Mouse (Mus musculus) heart, embryonic 14.5 days (tissue): ENCODE results near the gene Gm7029. TPM values are rescaled to one million over a fixed set of nuclear protein-coding genes. Genes with fewer than 3 reads are reported as not detected.

Source experiments
- ATAC-seq: fragments of 200-750 bp; cut with Nextera tagmentation; 2 replicates; pipeline ENCODE4 v1.8.0; 2017; ENCODE audit warnings: low read depth, moderate TSS enrichment; ENCODE audit not compliant: insufficient number of reproducible peaks, insufficient read depth, low FRiP score
- H3K27ac ChIP-seq, 2 experiments: fragments of 200-500 bp in 1 of 2; fragments of 300-500 bp in 1 of 2; sonication (generic) in 1 of 2; replicated peaks in 1 of 2; 2 replicates each; pipeline ENCODE4 v1.5.1; 2012 to 2014; ENCODE audit warnings: low read depth in 2 of 2, low read length in 2 of 2, control low read depth in 1 of 2, mild to moderate bottlenecking in 1 of 2, mixed read lengths in 1 of 2; ENCODE audit not compliant: control insufficient read depth in 1 of 2, insufficient read depth in 1 of 2
- H3K27me3 ChIP-seq: fragments of 300-500 bp; sonication (generic); 2 replicates; pipeline ENCODE4 v1.6.1; 2014; ENCODE audit warnings: mild to moderate bottlenecking, low read length, control low read depth; ENCODE audit not compliant: control insufficient read depth, insufficient read depth
- H3K36me3 ChIP-seq: fragments of 300-500 bp; sonication (generic); 2 replicates; pipeline ENCODE4 v1.6.1; 2014; ENCODE audit warnings: mild to moderate bottlenecking, control low read depth, low read length, mixed read lengths; ENCODE audit not compliant: control insufficient read depth, insufficient read depth
- H3K4me1 ChIP-seq, 2 experiments: fragments of 200-500 bp in 1 of 2; fragments of 300-500 bp in 1 of 2; sonication (generic) in 1 of 2; 2 replicates each; pipeline ENCODE4 v1.6.1; 2012 to 2014; ENCODE audit warnings: low read length in 2 of 2, control low read depth in 1 of 2, mixed read lengths in 1 of 2; ENCODE audit not compliant: control insufficient read depth in 2 of 2, insufficient read depth in 2 of 2
- H3K4me2 ChIP-seq: fragments of 300-500 bp; sonication (generic); 2 replicates; pipeline ENCODE4 v1.6.1; 2014; ENCODE audit warnings: mild to moderate bottlenecking, low read length
- H3K4me3 ChIP-seq, 2 experiments: fragments of 200-500 bp in 1 of 2; fragments of 300-500 bp in 1 of 2; sonication (generic) in 1 of 2; 2 replicates each; pipeline ENCODE4 v1.5.1; 2012 to 2014; ENCODE audit warnings: low read length in 2 of 2, mild to moderate bottlenecking in 2 of 2, control low read depth in 1 of 2, low read depth in 1 of 2, moderate library complexity in 1 of 2; ENCODE audit not compliant: control insufficient read depth in 1 of 2, insufficient read depth in 1 of 2
- H3K9ac ChIP-seq: fragments of 300-500 bp; sonication (generic); 2 replicates; pipeline ENCODE4 v1.6.1; 2014; ENCODE audit warnings: mild to moderate bottlenecking, low read length
- H3K9me3 ChIP-seq: fragments of 300-500 bp; sonication (generic); 2 replicates; pipeline ENCODE4 v1.6.1; 2016; ENCODE audit warnings: low read length, control low read depth; ENCODE audit not compliant: control insufficient read depth
- WGBS: fragments of 180-500 bp; shearing (Covaris S2); extraction: QIAGEN DNeasy Blood & Tissue Kit; methylation state at CpG from one replicate; pipeline ENCODE4 v1.1.7; 2014; 5-methylcytosine and 5-hydroxymethylcytosine counted together
- microRNA-seq: library from miRNA; unstranded; fragments of <30 nt; microRNA quantifications from one replicate; pipeline ENCODE4, GENCODE M21; 2016
- polyA plus RNA-seq: library from polyadenylated mRNA; unstranded; fragments of >200 nt; fragmentation: Nextera tagmentation; extraction: Ambion mirVana; gene quantifications from 2 replicates; pipeline ENCODE4 v1.2.1, GENCODE M21; 2014

The Gm7029 gene
- polyA plus RNA-seq, 1 experiment from 2014 or later = not detected

- under 1% methylated on average over 36 of the region's 36 CpGs for WGBS
Measured at GRCm38 (mm10) chr17:33920282-33921097, 46.9 kb downstream of the Gm7029 start.

GRCm38 (mm10) chr17:33921361-33921760 lies 47.7 kb downstream of the Gm7029 start:
- H3K27ac ChIP-seq = no peak overlapping the region
- H3K9ac ChIP-seq = no peak overlapping the region
- H3K36me3 ChIP-seq = peaks cover 15% of the 10 kb centered on the region
- ATAC-seq = no peak
- 86% methylated on average over 7 of the region's 7 CpGs for WGBS
- H3K27me3 ChIP-seq = no peaks in the 10 kb centered on the region
- H3K9me3 ChIP-seq = no peaks in the 10 kb centered on the region
- H3K4me1 ChIP-seq = peaks cover 11 to 17% of the 10 kb centered on the region in 2 experiments
- no peak overlapping the region for H3K4me2 ChIP-seq
- H3K4me3 ChIP-seq = no peak overlapping the region

More at GRCm38 (mm10) chr17:33920282-33921097, 46.9 kb downstream of the Gm7029 start:
- Histone ChIP-seq H3K4me2 (peak overlapping the region; percentile 99), H3K9ac (peak overlapping the region; percentile 87), H3K27ac (peak overlapping the region; percentile 76 to 78; a peak in 3 of 4 replicates), H3K4me3 (peak overlapping the region; percentile 81 to 83), H3K36me3 (peaks cover 13% of the 10 kb centered on the region), H3K4me1 (peaks cover 11 to 17% of the 10 kb centered on the region in 2 experiments), H3K27me3 (no peaks in the 10 kb centered on the region), H3K9me3 (no peaks in the 10 kb centered on the region)
- no peak for ATAC-seq

Small RNAs within 50 kb of the gene (microRNA-seq; reads per million reads assigned to microRNA genes)
- gene Gm27740 = not detected

Other genes with a start within 250 kb of the Gm7029 start
- 48.4 and 51.5 TPM in 2 replicates for gene Zfp414, start 244.7 kb upstream of the Gm7029 start, polyA plus RNA-seq
- gene Pram1, start 235.8 kb upstream of the Gm7029 start, polyA plus RNA-seq = 0.49 and 0.69 TPM in 2 replicates
- 185 and 197 TPM in 2 replicates for gene Hnrnpm, start 187.0 kb upstream of the Gm7029 start, polyA plus RNA-seq
- gene March2, start 155.2 kb upstream of the Gm7029 start, polyA plus RNA-seq = 71.0 and 85.3 TPM in 2 replicates
- 300 and 314 TPM in 2 replicates for gene Rab11b, start 113.3 kb upstream of the Gm7029 start, polyA plus RNA-seq
- gene Angptl4, start 92.0 kb upstream of the Gm7029 start, polyA plus RNA-seq = 13.5 and 16.4 TPM in 2 replicates
- 53.8 and 54.2 TPM in 2 replicates for gene Kank3, start 63.3 kb upstream of the Gm7029 start, polyA plus RNA-seq
- gene Rps28, start 49.3 kb upstream of the Gm7029 start, polyA plus RNA-seq = 653 and 768 TPM in 2 replicates
- 628 and 707 TPM in 2 replicates for gene Ndufa7, start 49.3 kb upstream of the Gm7029 start, polyA plus RNA-seq
- gene Cd320, start 30.7 kb upstream of the Gm7029 start, polyA plus RNA-seq = 43.5 and 49.2 TPM in 2 replicates
- gene Kifc1, start 16.8 kb downstream of the Gm7029 start, polyA plus RNA-seq = 4.5 and 5.4 TPM in 2 replicates
- 0.26 and 0.35 TPM in 2 replicates for gene Platr17, start 31.3 kb downstream of the Gm7029 start, polyA plus RNA-seq
- 24.5 and 27.2 TPM in 2 replicates for gene Daxx, start 35.6 kb downstream of the Gm7029 start, polyA plus RNA-seq
- 44.9 and 47.1 TPM in 2 replicates for gene Tapbp, start 42.1 kb downstream of the Gm7029 start, polyA plus RNA-seq
- 4.5 and 8.9 TPM in 2 replicates for gene Zbtb22, start 42.1 kb downstream of the Gm7029 start, polyA plus RNA-seq
- gene Rgl2, start 55.7 kb downstream of the Gm7029 start, polyA plus RNA-seq = 30.3 and 38.9 TPM in 2 replicates
- 110 TPM in 2 replicates for gene Pfdn6, start 66.5 kb downstream of the Gm7029 start, polyA plus RNA-seq
- gene Wdr46, start 66.8 kb downstream of the Gm7029 start, polyA plus RNA-seq = 14.7 and 15.5 TPM in 2 replicates
- 3.8 and 4.6 TPM in 2 replicates for gene B3galt4, start 77.7 kb downstream of the Gm7029 start, polyA plus RNA-seq
- gene Vps52, start 82.0 kb downstream of the Gm7029 start, polyA plus RNA-seq = 27.6 and 30.6 TPM in 2 replicates
- 1,085 and 1,186 TPM in 2 replicates for gene Rps18, start 82.2 kb downstream of the Gm7029 start, polyA plus RNA-seq
- 32.3 and 37.8 TPM in 2 replicates for gene H2-K1, start 126.5 kb downstream of the Gm7029 start, polyA plus RNA-seq
- 5.4 and 7.4 TPM in 2 replicates for gene Ring1, start 150.8 kb downstream of the Gm7029 start, polyA plus RNA-seq
- 46.8 and 57.7 TPM in 2 replicates for gene H2-Ke6, start 154.2 kb downstream of the Gm7029 start, polyA plus RNA-seq
- gene Slc39a7, start 157.8 kb downstream of the Gm7029 start, polyA plus RNA-seq = 48.0 and 53.2 TPM in 2 replicates
- 14.2 and 16.4 TPM in 2 replicates for gene Rxrb, start 158.0 kb downstream of the Gm7029 start, polyA plus RNA-seq
- gene Col11a2, start 165.6 kb downstream of the Gm7029 start, polyA plus RNA-seq = 0.32 and 0.51 TPM in 2 replicates
- gene H2-Oa, start 218.5 kb downstream of the Gm7029 start, polyA plus RNA-seq = 0.78 TPM in 1 of 2 replicates, not detected in the other
- 5.7 and 9.3 TPM in 2 replicates for gene H2-DMa, start 245.7 kb downstream of the Gm7029 start, polyA plus RNA-seq
- 72.8 and 74.9 TPM in 2 replicates for gene Brd2, start 248.8 kb downstream of the Gm7029 start, polyA plus RNA-seq